ENCODE assay signal across 17 mouse cellular contexts in genomic region chr11:87729593-87730185, GRCm38 (mm10). TPM values are rescaled to one million over a fixed set of nuclear protein-coding genes. Genes with fewer than 3 reads are reported as not detected.
DNase-seq lines count a peak whose midpoint lies in the region; ATAC-seq and TF ChIP-seq lines count a peak whose summit lies in the region.
"Had no signal": no experiment of that assay in that cellular context is flagged by ENCODE, and none has a peak within 500 bp of the region (broad histone marks: within the 10 kb centered on the region; RNA-seq: fewer than 3 reads in every experiment).

No protein-coding gene starts in this region.

- no peak for TF ChIP-seq CTCF in MEL (IDR thresholded peaks at IDR 0.05 in 2 of 3, conservative IDR thresholded peaks at IDR 0.05 in 1 of 3; ENCODE audit: control insufficient read depth in 1 of 3, insufficient read depth in 1 of 3, low read depth in 2 of 3, low read length in 3 of 3, poor library complexity in 1 of 3, severe bottlenecking in 1 of 3)

- TF ChIP-seq POLR2A in MEL (IDR thresholded peaks at IDR 0.05; ENCODE audit: control insufficient read depth in 1 of 2, insufficient read depth in 1 of 2, low read depth in 1 of 2, low read length in 2 of 2, poor library complexity in 1 of 2), result peak; percentile 39 to 78; a peak in 2 of 4 replicates

- H3K9ac ChIP-seq in heart, embryonic 13.5 days, result no peak overlapping the region
- peak overlapping the region; percentile 70 for H3K9ac ChIP-seq in MEL (ENCODE audit: control insufficient read depth, low read depth, low read length, poor library complexity, severe bottlenecking)
- peak overlapping the region; percentile 71 for H3K9ac ChIP-seq in liver, embryonic 16.5 days (ENCODE audit: low read depth, low read length)
- H3K9ac ChIP-seq: heart, embryonic 15.5 days; hindbrain, embryonic 15.5 days; neural tube, embryonic 13.5 days had no signal

- 0 out of 2 replicates have a peak overlapping the region, but pooled peaks have one; percentile 9 for H3K27ac ChIP-seq in heart, embryonic 13.5 days (replicated peaks)
- peak overlapping the region; percentile 92 for H3K27ac ChIP-seq in MEL (ENCODE audit: control insufficient read depth, low read depth, low read length)
- peak overlapping the region; percentile 93 for H3K27ac ChIP-seq in liver, embryonic 16.5 days (ENCODE audit: low read length)
- H3K27ac ChIP-seq: heart, embryonic 15.5 days; hindbrain, embryonic 15.5 days; neural tube, embryonic 13.5 days had no signal

- TF ChIP-seq EP300 in MEL (IDR thresholded peaks at IDR 0.05; ENCODE audit: low read depth in 1 of 2, low read length in 2 of 2), result peak; percentile 96 to 99

- H3K9me3 ChIP-seq in heart, embryonic 13.5 days, result no peaks in the 10 kb centered on the region
- H3K9me3 ChIP-seq in MEL (replicated peaks; ENCODE audit: insufficient read depth, low read length), result no peaks in the 10 kb centered on the region
- no peaks in the 10 kb centered on the region for H3K9me3 ChIP-seq in liver, embryonic 16.5 days (replicated peaks; ENCODE audit: control insufficient read depth, low read length)
- H3K9me3 ChIP-seq: heart, embryonic 15.5 days; hindbrain, embryonic 15.5 days; neural tube, embryonic 13.5 days had no signal

- WGBS in heart, embryonic 13.5 days, result 54% methylated on average over 13 of the region's 13 CpGs
- 38% methylated on average over 13 of the region's 13 CpGs for WGBS in liver, embryonic 16.5 days (ENCODE audit: insufficient replicate concordance)

- no peak overlapping the region for H3K4me3 ChIP-seq in heart, embryonic 13.5 days
- peak overlapping the region; percentile 30 to 45 for H3K4me3 ChIP-seq in MEL (ENCODE audit: control insufficient read depth in 1 of 2, insufficient read depth in 1 of 2, low read depth in 2 of 2, low read length in 2 of 2)
- H3K4me3 ChIP-seq in liver, embryonic 16.5 days (ENCODE audit: low read depth, low read length), result peak overlapping the region; percentile 52
- H3K4me3 ChIP-seq: heart, embryonic 15.5 days; hindbrain, embryonic 15.5 days; neural tube, embryonic 13.5 days had no signal

- peaks cover 4% of the 10 kb centered on the region; the same call in 1 of the 2 replicates for H3K27me3 ChIP-seq in heart, embryonic 13.5 days (replicated peaks)
- H3K27me3 ChIP-seq in MEL (ENCODE audit: control insufficient read depth in 1 of 2, insufficient read depth in 2 of 2, low read length in 2 of 2), result no peaks in the 10 kb centered on the region
- no peaks in the 10 kb centered on the region for H3K27me3 ChIP-seq in liver, embryonic 16.5 days (ENCODE audit: control insufficient read depth, insufficient read depth, low read depth, low read length)
- H3K27me3 ChIP-seq: heart, embryonic 15.5 days; hindbrain, embryonic 15.5 days; neural tube, embryonic 13.5 days had no signal

- no peak for TF ChIP-seq RAD21 in MEL (IDR thresholded peaks at IDR 0.05; ENCODE audit: low read depth, low read length)

- no peak for DNase-seq in heart, postnatal 14 days
- peak; percentile 92 for DNase-seq in MEL (ENCODE audit: low read depth, low spot score)
- DNase-seq in kidney, adult 18-20 months, result no peak
- no peak for DNase-seq in kidney, postnatal 25 days
- DNase-seq: adrenal gland, adult 8-10 months; B cell, adult 2 months; cerebellum, adult 9-10 months; embryo, embryonic 11 days; gastrocnemius, postnatal 25 days; kidney, adult 2 months; lung, postnatal 4 days had no signal

- no peaks in the 10 kb centered on the region for H3K36me3 ChIP-seq in heart, embryonic 13.5 days
- H3K36me3 ChIP-seq in MEL (ENCODE audit: control insufficient read depth in 1 of 2, insufficient read depth in 2 of 2, low read length in 2 of 2), result peaks cover 0 to 58% of the 10 kb centered on the region in 2 experiments; a peak in 2 of 4 replicates
- H3K36me3 ChIP-seq in liver, embryonic 16.5 days (ENCODE audit: control insufficient read depth, insufficient read depth), result peaks cover 4% of the 10 kb centered on the region
- H3K36me3 ChIP-seq: heart, embryonic 15.5 days; hindbrain, embryonic 15.5 days; neural tube, embryonic 13.5 days had no signal

- H3K4me2 ChIP-seq in heart, embryonic 13.5 days, result peak overlapping the region; percentile 20
- H3K4me2 ChIP-seq in liver, embryonic 16.5 days (ENCODE audit: low read depth, low read length), result peak overlapping the region; percentile 70
- H3K4me2 ChIP-seq: heart, embryonic 15.5 days; hindbrain, embryonic 15.5 days; neural tube, embryonic 13.5 days had no signal

- H3K79me2 ChIP-seq in MEL (ENCODE audit: control insufficient read depth, insufficient read depth, low read length, poor library complexity), result peaks cover 47% of the 10 kb centered on the region

- peaks cover 53% of the 10 kb centered on the region for H3K4me1 ChIP-seq in heart, embryonic 13.5 days
- peaks cover 39 to 80% of the 10 kb centered on the region in 2 experiments for H3K4me1 ChIP-seq in MEL (ENCODE audit: control insufficient read depth in 1 of 2, insufficient read depth in 2 of 2, low read length in 2 of 2)
- H3K4me1 ChIP-seq in liver, embryonic 16.5 days (ENCODE audit: control insufficient read depth, low read depth, low read length), result peaks cover 92% of the 10 kb centered on the region

- ATAC-seq in heart, embryonic 13.5 days (ENCODE audit: extremely low read depth, insufficient number of reproducible peaks, low FRiP score, low TSS enrichment), result no peak
- ATAC-seq in erythroblast, adult 5-6 weeks (replicated peaks; ENCODE audit: low FRiP score, poor library complexity, severe bottlenecking), result peak; percentile 32
- ATAC-seq in liver, embryonic 16.5 days (ENCODE audit: low read depth), result peak; percentile 42

- intact Hi-C loops in heart, postnatal 14 days (cut with DNase I), result no loop called here

TF ChIP-seq in MEL, 35 proteins besides CTCF, POLR2A, EP300 and RAD21 (continues in another document):
- TF ChIP-seq ETS1 (IDR thresholded peaks at IDR 0.05; ENCODE audit: low read depth, low read length) (peak; percentile 88), POLR2AphosphoS5 (IDR thresholded peaks at IDR 0.05; ENCODE audit: borderline replicate concordance, low read depth, low read length) (no peak), ZMIZ1 (IDR thresholded peaks at IDR 0.05; ENCODE audit: low read depth, low read length) (peak; percentile 84), CHD1 (IDR thresholded peaks at IDR 0.05; ENCODE audit: low read depth, low read length) (no peak; the same call in 1 of the 2 replicates), MAFK (IDR thresholded peaks at IDR 0.05; ENCODE audit: borderline replicate concordance, low read depth, low read length) (peak; percentile 26; the same call in 1 of the 2 replicates), MYC (IDR thresholded peaks at IDR 0.05; ENCODE audit: low read depth, low read length) (peak; percentile 99), GABPA (IDR thresholded peaks at IDR 0.05; ENCODE audit: low read depth, low read length) (no peak), ELF1 (IDR thresholded peaks at IDR 0.05; ENCODE audit: low read depth, low read length) (no peak), NRF1 (IDR thresholded peaks at IDR 0.05; ENCODE audit: insufficient read depth, low read depth, low read length, poor library complexity, severe bottlenecking) (no peak), HCFC1 (IDR thresholded peaks at IDR 0.05; ENCODE audit: low read depth, low read length) (peak; percentile 26; the same call in 1 of the 2 replicates), JUND (IDR thresholded peaks at IDR 0.05; ENCODE audit: low read depth, low read length) (0 out of 2 replicates have a peak, but pooled peaks have one; percentile 61), NELFE (IDR thresholded peaks at IDR 0.05; ENCODE audit: low read depth, low read length) (peak; percentile 63), POLR2AphosphoS2 (IDR thresholded peaks at IDR 0.05; ENCODE audit: low read length) (peak; percentile 49; the same call in 1 of the 2 replicates), ZNF384 (IDR thresholded peaks at IDR 0.05; ENCODE audit: low read depth, low read length) (peak; percentile 95), E2F4 (IDR thresholded peaks at IDR 0.05; ENCODE audit: borderline replicate concordance, low read depth, low read length) (0 out of 2 replicates have a peak, but pooled peaks have one; percentile 47), TBP (IDR thresholded peaks at IDR 0.05; ENCODE audit: low read depth, low read length) (peak; percentile 73), SIN3A (IDR thresholded peaks at IDR 0.05; ENCODE audit: low read length) (peak; percentile 93), ZKSCAN1 (IDR thresholded peaks at IDR 0.05; ENCODE audit: low read depth, low read length) (no peak), MAZ (IDR thresholded peaks at IDR 0.05; ENCODE audit: low read depth, low read length) (0 out of 2 replicates have a peak, but pooled peaks have one; percentile 12), MEF2A (IDR thresholded peaks at IDR 0.05; ENCODE audit: extremely low read depth, insufficient replicate concordance, low read depth, low read length, poor library complexity, severe bottlenecking) (no peak), MAX (IDR thresholded peaks at IDR 0.05; ENCODE audit: low read length) (peak; percentile 95), SMC3 (IDR thresholded peaks at IDR 0.05; ENCODE audit: low read depth, low read length) (no peak), GATA1 (IDR thresholded peaks at IDR 0.05; ENCODE audit: low read depth, low read length) (peak; percentile 97)

RNA-seq across cellular contexts. Expression of gene Supt4a, which starts 7.7 kb away (rescaled TPM):
- polyA plus RNA-seq in heart, embryonic 13.5 days (2015; fragmentation: Nextera tagmentation; extraction: Ambion mirVana), result 104 and 115 TPM in 2 replicates
- 10 to 100 TPM; 47.8 to 51.1 TPM for total RNA-seq in heart, postnatal 14 days (2021)
- 301 and 332 TPM in 2 replicates for total RNA-seq in MEL (2012; rRNA removed)
- polyA plus RNA-seq in MEL (2012; ENCODE audit: insufficient read depth in 1 of 2, insufficient read length in 2 of 2, low read depth in 1 of 2, low replicate concordance in 2 of 2, missing spikeins in 1 of 2), result 100 to 1,000 TPM in 1 of 2 experiments, not detected in 1; 223 TPM
- total RNA-seq in erythroblast, adult 5-6 weeks (2015; ENCODE audit: low replicate concordance), result 133 and 166 TPM in 2 replicates
- 103 and 121 TPM in 2 replicates for total RNA-seq in erythroblast, adult 5-6 weeks (2017; ENCODE audit: low replicate concordance)
- 180 and 196 TPM in 2 replicates for polyA plus RNA-seq in liver, embryonic 16.5 days (2015; fragmentation: Nextera tagmentation; extraction: Ambion mirVana)

RNA-seq across cellular contexts. Expression of gene Tspoap1, which starts 30.7 kb away (rescaled TPM):
- polyA plus RNA-seq in heart, embryonic 13.5 days (2015; fragmentation: Nextera tagmentation; extraction: Ambion mirVana), result 0.47 and 0.51 TPM in 2 replicates
- under 1 TPM; 0.17 to 0.19 TPM for total RNA-seq in heart, postnatal 14 days (2021)
- total RNA-seq in MEL (2012; rRNA removed), result 3.7 and 5.2 TPM in 2 replicates
- polyA plus RNA-seq in MEL (2012; ENCODE audit: insufficient read depth in 1 of 2, insufficient read length in 2 of 2, low read depth in 1 of 2, low replicate concordance in 2 of 2, missing spikeins in 1 of 2), result 1 to 10 TPM in 1 of 2 experiments, not detected in 1; 8.6 TPM
- total RNA-seq in erythroblast, adult 5-6 weeks (2015; ENCODE audit: low replicate concordance), result 4.2 and 5.4 TPM in 2 replicates
- total RNA-seq in erythroblast, adult 5-6 weeks (2017; ENCODE audit: low replicate concordance), result 5.4 and 16.6 TPM in 2 replicates
- polyA plus RNA-seq in liver, embryonic 16.5 days (2015; fragmentation: Nextera tagmentation; extraction: Ambion mirVana), result 1.7 and 2.7 TPM in 2 replicates

Comparison
In these comparisons a context has a peak if more than half of its experiments do, and no peak if none do; other contexts are left out.
1. H3K27ac ChIP-seq: peak in every context shown above with its lines; median percentile 93 in liver, embryonic 16.5 days; 92 in MEL; 9 in heart, embryonic 13.5 days.